Comparison of ENCODE assay signal across 10 mouse cellular contexts in the genomic region with DNA sequence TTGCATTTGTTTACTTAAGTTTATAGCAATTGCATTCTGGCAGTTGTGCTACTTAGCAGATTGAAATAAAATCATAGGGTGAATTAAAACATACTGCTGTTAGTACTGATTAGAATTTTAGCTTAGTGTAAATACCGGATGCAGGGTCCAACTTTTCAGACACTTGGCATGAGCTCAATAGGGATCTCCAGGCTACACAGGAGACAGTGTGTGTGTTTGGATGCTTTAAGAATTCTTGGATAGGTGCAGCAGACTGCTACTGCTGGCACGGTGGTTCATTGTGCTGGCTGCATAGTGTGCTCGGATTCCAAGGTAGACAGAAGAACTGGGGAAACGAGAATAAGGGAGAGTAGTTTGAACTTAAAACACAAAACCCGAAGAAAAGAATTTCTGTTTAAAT.
DNase-seq lines count a peak whose midpoint lies in the region; ATAC-seq and TF ChIP-seq lines count a peak whose summit lies in the region.
"Had no signal": no experiment of that assay in that cellular context is flagged by ENCODE, and none has a peak within 500 bp of the region (broad histone marks: within the 10 kb centered on the region; RNA-seq: fewer than 3 reads in every experiment).

No protein-coding gene starts in this region.

- TF ChIP-seq CTCF in lung, adult 2 months (IDR thresholded peaks at IDR 0.05; ENCODE audit: insufficient read depth, low read length): no peak
- no peak for TF ChIP-seq CTCF in forebrain, postnatal 0 days (IDR thresholded peaks at IDR 0.05; ENCODE audit: low read depth)
- no peak for TF ChIP-seq CTCF in stomach, postnatal 0 days (IDR thresholded peaks at IDR 0.05; ENCODE audit: low read depth)

- no peaks in the 10 kb centered on the region for H3K27me3 ChIP-seq in hindbrain, embryonic 13.5 days
- no peaks in the 10 kb centered on the region for H3K27me3 ChIP-seq in hindbrain, embryonic 12.5 days
- no peaks in the 10 kb centered on the region for H3K27me3 ChIP-seq in lung, embryonic 16.5 days (ENCODE audit: control insufficient read depth, insufficient read depth, low read depth, low read length)
- no peaks in the 10 kb centered on the region for H3K27me3 ChIP-seq in forebrain, postnatal 0 days (ENCODE audit: insufficient read depth, low read length)
- H3K27me3 ChIP-seq in stomach, postnatal 0 days (ENCODE audit: control insufficient read depth, insufficient read depth, low read length): no peaks in the 10 kb centered on the region

- ATAC-seq in hindbrain, embryonic 13.5 days (ENCODE audit: low FRiP score): no peak
- ATAC-seq in hindbrain, embryonic 12.5 days (ENCODE audit: low FRiP score): no peak
- peak; percentile 72 for ATAC-seq in lung, embryonic 16.5 days (ENCODE audit: low read depth)
- peak; percentile 49 for ATAC-seq in forebrain, postnatal 0 days
- no peak for ATAC-seq in stomach, postnatal 0 days (ENCODE audit: low FRiP score, low TSS enrichment)
- ATAC-seq: inflammation-experienced regulatory T-cells, adult 6 months had no signal

- no peak overlapping the region for H3K4me2 ChIP-seq in hindbrain, embryonic 13.5 days
- H3K4me2 ChIP-seq in hindbrain, embryonic 12.5 days (replicated peaks): no peak overlapping the region
- peak overlapping the region; percentile 48; the same call in 1 of the 2 replicates for H3K4me2 ChIP-seq in lung, embryonic 16.5 days (ENCODE audit: low read depth, low read length)
- peak overlapping the region; percentile 34; the same call in 1 of the 2 replicates for H3K4me2 ChIP-seq in forebrain, postnatal 0 days (ENCODE audit: low read depth)
- no peak overlapping the region for H3K4me2 ChIP-seq in stomach, postnatal 0 days (replicated peaks; ENCODE audit: low read depth)

- no peaks in the 10 kb centered on the region for H3K36me3 ChIP-seq in hindbrain, embryonic 13.5 days
- H3K36me3 ChIP-seq in hindbrain, embryonic 12.5 days: no peaks in the 10 kb centered on the region
- H3K36me3 ChIP-seq in lung, embryonic 16.5 days (ENCODE audit: control insufficient read depth, insufficient read depth, low read length): no peaks in the 10 kb centered on the region
- H3K36me3 ChIP-seq in forebrain, postnatal 0 days (ENCODE audit: insufficient read depth): no peaks in the 10 kb centered on the region
- H3K36me3 ChIP-seq in stomach, postnatal 0 days (ENCODE audit: control insufficient read depth, insufficient read depth, low read length): no peaks in the 10 kb centered on the region

- peaks cover 46% of the 10 kb centered on the region for H3K4me1 ChIP-seq in hindbrain, embryonic 13.5 days (replicated peaks)
- peaks cover 28% of the 10 kb centered on the region for H3K4me1 ChIP-seq in hindbrain, embryonic 12.5 days
- peaks cover 38% of the 10 kb centered on the region for H3K4me1 ChIP-seq in lung, embryonic 16.5 days (replicated peaks; ENCODE audit: control insufficient read depth, insufficient read depth, low read length)
- peaks cover 26% of the 10 kb centered on the region for H3K4me1 ChIP-seq in lung, adult 2 months (ENCODE audit: control insufficient read depth, insufficient read depth, low read length)
- peaks cover 20% of the 10 kb centered on the region for H3K4me1 ChIP-seq in forebrain, postnatal 0 days (ENCODE audit: insufficient read depth)
- H3K4me1 ChIP-seq in stomach, postnatal 0 days (replicated peaks; ENCODE audit: control insufficient read depth, insufficient read depth): no peaks in the 10 kb centered on the region

- DNase-seq in lung, adult 2 months: no peak
- peak; percentile 67 for DNase-seq in forebrain, postnatal 0 days
- no peak for DNase-seq in stomach, postnatal 0 days (ENCODE audit: low spot score)
- DNase-seq in right cerebral cortex, postnatal 14 days: no peak
- DNase-seq: liver; thymus, postnatal 4 days had no signal

- no peak overlapping the region for H3K4me3 ChIP-seq in hindbrain, embryonic 13.5 days
- H3K4me3 ChIP-seq in hindbrain, embryonic 12.5 days: no peak overlapping the region
- no peak overlapping the region for H3K4me3 ChIP-seq in lung, embryonic 16.5 days (ENCODE audit: low read length)
- no peak overlapping the region for H3K4me3 ChIP-seq in lung, adult 2 months (replicated peaks; ENCODE audit: extremely low read depth, low read depth, low read length)
- no peak overlapping the region for H3K4me3 ChIP-seq in forebrain, postnatal 0 days (ENCODE audit: low read depth, low read length)
- H3K4me3 ChIP-seq in stomach, postnatal 0 days (ENCODE audit: low read depth, low read length): no peak overlapping the region

- no peak for TF ChIP-seq POLR2A in lung, adult 2 months (IDR thresholded peaks at IDR 0.05; ENCODE audit: borderline replicate concordance, extremely low read depth, low read depth, low read length)

- H3K27ac ChIP-seq in hindbrain, embryonic 13.5 days: peak overlapping the region; percentile 56; the same call in 1 of the 2 replicates
- no peak overlapping the region for H3K27ac ChIP-seq in hindbrain, embryonic 12.5 days
- H3K27ac ChIP-seq in lung, embryonic 16.5 days (ENCODE audit: low read length): peak overlapping the region; percentile 84
- H3K27ac ChIP-seq in forebrain, postnatal 0 days (ENCODE audit: low read depth, low read length): peak overlapping the region; percentile 50; the same call in 1 of the 2 replicates
- H3K27ac ChIP-seq in stomach, postnatal 0 days (replicated peaks): peak overlapping the region; percentile 69

- no peak for TF ChIP-seq EP300 in stomach, postnatal 0 days (optimal IDR thresholded peaks at IDR 0.05)

- H3K9ac ChIP-seq in hindbrain, embryonic 13.5 days: no peak overlapping the region
- H3K9ac ChIP-seq in hindbrain, embryonic 12.5 days: no peak overlapping the region
- no peak overlapping the region for H3K9ac ChIP-seq in lung, embryonic 16.5 days (ENCODE audit: low read length)
- H3K9ac ChIP-seq in forebrain, postnatal 0 days: no peak overlapping the region
- H3K9ac ChIP-seq in stomach, postnatal 0 days (ENCODE audit: low read length): no peak overlapping the region

- H3K9me3 ChIP-seq in hindbrain, embryonic 13.5 days: no peaks in the 10 kb centered on the region
- no peaks in the 10 kb centered on the region for H3K9me3 ChIP-seq in hindbrain, embryonic 12.5 days (replicated peaks)
- no peaks in the 10 kb centered on the region for H3K9me3 ChIP-seq in lung, embryonic 16.5 days (ENCODE audit: control insufficient read depth, low read length)
- no peaks in the 10 kb centered on the region for H3K9me3 ChIP-seq in forebrain, postnatal 0 days (ENCODE audit: low read length)
- no peaks in the 10 kb centered on the region for H3K9me3 ChIP-seq in stomach, postnatal 0 days (ENCODE audit: control insufficient read depth, low read length)

- 63% methylated on average over 5 of the region's 5 CpGs for WGBS in hindbrain, embryonic 13.5 days
- 75% methylated on average over 5 of the region's 5 CpGs for WGBS in hindbrain, embryonic 12.5 days
- 26% methylated on average over 5 of the region's 5 CpGs for WGBS in lung, embryonic 16.5 days
- 27% methylated on average over 5 of the region's 5 CpGs for WGBS in lung, adult 2 months
- 18% methylated on average over 5 of the region's 5 CpGs for WGBS in forebrain, postnatal 0 days
- 28% methylated on average over 5 of the region's 5 CpGs for WGBS in stomach, postnatal 0 days

Comparison
In these comparisons a context has a peak if more than half of its experiments do, and no peak if none do; other contexts are left out.
1. ATAC-seq: peak in lung, embryonic 16.5 days (single experiment) and forebrain, postnatal 0 days (single experiment); none in hindbrain, embryonic 13.5 days (single experiment), hindbrain, embryonic 12.5 days (single experiment) and stomach, postnatal 0 days (single experiment).
2. H3K4me2 ChIP-seq: peak in lung, embryonic 16.5 days (single experiment) and forebrain, postnatal 0 days (single experiment); none in hindbrain, embryonic 13.5 days (single experiment), hindbrain, embryonic 12.5 days (single experiment) and stomach, postnatal 0 days (single experiment).